Comparison of ENCODE assay signal across 8 mouse cellular contexts in the genomic region with DNA sequence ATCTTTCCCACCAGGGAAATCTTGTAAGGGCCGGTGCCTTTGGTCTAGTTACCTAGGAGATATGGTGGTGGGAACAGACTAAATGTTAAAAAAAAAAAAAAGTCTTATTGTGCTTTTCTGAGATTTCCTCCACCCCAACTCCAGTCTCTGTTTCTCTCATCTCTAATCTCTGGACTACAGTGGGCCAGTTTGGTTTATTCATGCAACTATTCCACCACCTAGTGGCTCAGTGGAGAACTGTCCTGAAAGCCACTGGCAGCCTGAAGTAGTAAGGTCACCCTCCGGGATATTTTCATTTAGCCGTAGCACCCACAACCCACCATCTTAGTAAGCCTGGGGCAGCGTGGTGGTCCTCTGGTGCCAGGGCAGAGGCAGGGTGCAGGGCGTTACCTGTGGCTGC. TPM values are rescaled to one million over a fixed set of nuclear protein-coding genes. Genes with fewer than 3 reads are reported as not detected.
DNase-seq lines count a peak whose midpoint lies in the region; ATAC-seq and TF ChIP-seq lines count a peak whose summit lies in the region.

No protein-coding gene starts in this region.

- peak; percentile 23 to 27 for DNase-seq in CD8-positive naive resting alpha-beta T cell, adult 2 months (ENCODE audit: low read depth in 2 of 2, low spot score in 2 of 2)
- DNase-seq in ZHBTc4 (ENCODE audit: low read depth, low spot score) = peak; percentile 76
- peak; percentile 67 to 80 for DNase-seq in cerebellum, postnatal 25 days
- DNase-seq in frontal cortex, postnatal 25 days (ENCODE audit: low spot score in 2 of 2) = peak; percentile 51 to 61
- DNase-seq in thymus, postnatal 36 days = peak; percentile 33

- peak; percentile 86 for TF ChIP-seq CTCF in intestine, postnatal 0 days (IDR thresholded peaks at IDR 0.05; ENCODE audit: low read depth)

- H3K27me3 ChIP-seq in intestine, postnatal 0 days (replicated peaks; ENCODE audit: control insufficient read depth, insufficient read depth, low read length) = no peaks in the 10 kb centered on the region
- no peaks in the 10 kb centered on the region; the same call in 1 of the 2 replicates for H3K27me3 ChIP-seq in limb, embryonic 12.5 days
- H3K27me3 ChIP-seq in neural tube, embryonic 14.5 days (ENCODE audit: control insufficient read depth, insufficient read depth, low read length) = no peaks in the 10 kb centered on the region

- no peak overlapping the region for H3K4me3 ChIP-seq in intestine, postnatal 0 days (ENCODE audit: low read depth, low read length)
- no peak overlapping the region for H3K4me3 ChIP-seq in limb, embryonic 12.5 days (replicated peaks)
- H3K4me3 ChIP-seq in neural tube, embryonic 14.5 days (ENCODE audit: low read depth, low read length) = no peak overlapping the region

- no peak overlapping the region for H3K4me2 ChIP-seq in intestine, postnatal 0 days (replicated peaks; ENCODE audit: low read depth)
- H3K4me2 ChIP-seq in limb, embryonic 12.5 days = no peak overlapping the region
- no peak overlapping the region for H3K4me2 ChIP-seq in neural tube, embryonic 14.5 days (ENCODE audit: low read depth, low read length)

- H3K9ac ChIP-seq in intestine, postnatal 0 days (ENCODE audit: low read depth, low read length) = no peak overlapping the region
- no peak overlapping the region for H3K9ac ChIP-seq in limb, embryonic 12.5 days (replicated peaks)
- no peak overlapping the region for H3K9ac ChIP-seq in neural tube, embryonic 14.5 days (replicated peaks; ENCODE audit: low read depth, low read length)

- no peak overlapping the region for H3K27ac ChIP-seq in intestine, postnatal 0 days (ENCODE audit: low read depth, low read length)
- no peak overlapping the region for H3K27ac ChIP-seq in limb, embryonic 12.5 days
- no peak overlapping the region for H3K27ac ChIP-seq in neural tube, embryonic 14.5 days (ENCODE audit: low read depth, low read length)

- H3K9me3 ChIP-seq in intestine, postnatal 0 days (ENCODE audit: control insufficient read depth) = no peaks in the 10 kb centered on the region
- H3K9me3 ChIP-seq in limb, embryonic 12.5 days = no peaks in the 10 kb centered on the region
- no peaks in the 10 kb centered on the region for H3K9me3 ChIP-seq in neural tube, embryonic 14.5 days (ENCODE audit: control insufficient read depth, low read length)

- 14% methylated on average over 5 of the region's 5 CpGs for WGBS in intestine, postnatal 0 days
- WGBS in limb, embryonic 12.5 days = 17% methylated on average over 5 of the region's 5 CpGs
- 15% methylated on average over 5 of the region's 5 CpGs for WGBS in neural tube, embryonic 14.5 days

- H3K36me3 ChIP-seq in intestine, postnatal 0 days (ENCODE audit: control insufficient read depth, insufficient read depth) = peaks cover 9% of the 10 kb centered on the region
- no peaks in the 10 kb centered on the region for H3K36me3 ChIP-seq in limb, embryonic 12.5 days
- no peaks in the 10 kb centered on the region for H3K36me3 ChIP-seq in neural tube, embryonic 14.5 days (ENCODE audit: control insufficient read depth, insufficient read depth, low read length)

- ATAC-seq in intestine, postnatal 0 days = 0 out of 2 replicates have a peak, but pooled peaks have one; percentile 28
- ATAC-seq in limb, embryonic 12.5 days (ENCODE audit: insufficient number of reproducible peaks, insufficient read depth, low FRiP score, low TSS enrichment, low read depth) = 0 out of 2 replicates have a peak, but pooled peaks have one; percentile 35
- peak; percentile 38; the same call in 1 of the 2 replicates for ATAC-seq in neural tube, embryonic 14.5 days (ENCODE audit: low read depth)

- no peaks in the 10 kb centered on the region for H3K4me1 ChIP-seq in intestine, postnatal 0 days (replicated peaks; ENCODE audit: control insufficient read depth, insufficient read depth, low read length)
- peaks cover 19% of the 10 kb centered on the region for H3K4me1 ChIP-seq in limb, embryonic 12.5 days (replicated peaks)
- no peaks in the 10 kb centered on the region for H3K4me1 ChIP-seq in neural tube, embryonic 14.5 days (ENCODE audit: control insufficient read depth, insufficient read depth, low read length)

RNA-seq across cellular contexts. Expression of gene Abcc6, which starts 20.5 kb away (rescaled TPM):
- polyA plus RNA-seq in intestine, postnatal 0 days (2015; fragmentation: Nextera tagmentation; extraction: Ambion mirVana) = 5.3 and 7.1 TPM in 2 replicates
- 0.26 and 0.42 TPM in 2 replicates for polyA plus RNA-seq in limb, embryonic 12.5 days (2016; fragmentation: Nextera tagmentation; extraction: Ambion mirVana)
- 0.37 and 0.40 TPM in 2 replicates for polyA plus RNA-seq in neural tube, embryonic 14.5 days (2014; fragmentation: Nextera tagmentation; extraction: Ambion mirVana)

RNA-seq across cellular contexts. Expression of gene Nomo1, which starts 23.9 kb away (rescaled TPM):
- 34.4 and 37.3 TPM in 2 replicates for polyA plus RNA-seq in intestine, postnatal 0 days (2015; fragmentation: Nextera tagmentation; extraction: Ambion mirVana)
- polyA plus RNA-seq in limb, embryonic 12.5 days (2016; fragmentation: Nextera tagmentation; extraction: Ambion mirVana) = 22.3 and 24.9 TPM in 2 replicates
- polyA plus RNA-seq in neural tube, embryonic 14.5 days (2014; fragmentation: Nextera tagmentation; extraction: Ambion mirVana) = 26.0 and 28.5 TPM in 2 replicates

Comparison
In these comparisons a context has a peak if more than half of its experiments do, and no peak if none do; other contexts are left out.
1. DNase-seq: peak in every context shown above with its lines; median percentile 76 in ZHBTc4; 74 in cerebellum, postnatal 25 days; 56 in frontal cortex, postnatal 25 days; 33 in thymus, postnatal 36 days; 25 in CD8-positive naive resting alpha-beta T cell, adult 2 months.